Mouse (Mus musculus): ENCODE data around the gene Knstrn.

- TF ChIP-seq CTCF (IDR thresholded peaks at IDR 0.05; ENCODE audit: control insufficient read depth, insufficient read depth, low read length) (no peak), POLR2A (IDR thresholded peaks at IDR 0.05; ENCODE audit: borderline replicate concordance, control insufficient read depth, low read depth, low read length) (no peak)
Measured at GRCm38 (mm10) chr2:118781115-118781514, 32.7 kb upstream of the Knstrn start.
